Mouse (Mus musculus) cortical plate, adult 2 months (tissue): ENCODE data around the gene Ckap4.

Experiments used
- CTCF ChIP-seq: fragments of 200-500 bp; IDR thresholded peaks from 2 replicates; pipeline ENCODE4 v1.5.1; 2011; ENCODE audit warnings: mild to moderate bottlenecking, control low read depth, low read length; ENCODE audit not compliant: insufficient read depth; ENCODE audit errors: extremely low read depth
- POLR2A ChIP-seq: fragments of 200-500 bp; IDR thresholded peaks from 2 replicates; pipeline ENCODE4 v1.6.1; 2011; ENCODE audit warnings: mild to moderate bottlenecking, low read length, control low read depth; ENCODE audit not compliant: insufficient read depth; ENCODE audit errors: extremely low read depth

DNA sequence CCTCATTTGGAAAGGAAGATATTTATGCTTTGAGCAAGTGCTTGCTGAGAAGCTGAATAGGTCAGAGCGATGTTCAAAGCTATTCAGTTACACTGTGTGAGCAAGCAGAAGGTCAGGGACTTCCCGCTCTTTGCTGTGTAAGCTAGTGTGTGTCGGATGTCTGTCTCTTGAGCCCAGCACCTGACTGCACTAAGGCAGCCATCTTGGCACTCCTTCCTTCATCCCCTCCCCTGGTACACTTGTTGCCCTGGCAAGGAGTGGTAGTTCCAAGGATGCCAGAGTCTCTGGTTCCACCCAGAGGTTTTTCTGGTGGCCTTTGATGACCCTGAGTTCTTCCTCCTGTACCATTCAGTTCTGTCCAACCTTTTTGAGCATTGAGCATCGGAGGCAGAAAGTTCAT lies 26.1 kb upstream of the Ckap4 start:
- TF ChIP-seq CTCF (no peak), POLR2A (no peak)
